Mouse (Mus musculus): ENCODE measurements around the gene Cacnb2. TPM values are rescaled to one million over a fixed set of nuclear protein-coding genes. Genes with fewer than 3 reads are reported as not detected.

The Cacnb2 gene
- polyA plus RNA-seq, 1 experiment from 2014 or later: 0.77 TPM

GRCm38 (mm10) chr2:14917585-14918247, 314.8 kb downstream of the Cacnb2 start:
- no peaks in the 10 kb centered on the region for H3K27me3 ChIP-seq (ENCODE audit: control insufficient read depth, insufficient read depth, low read length)
- no peak overlapping the region for H3K27ac ChIP-seq (replicated peaks; ENCODE audit: low read depth, low read length)
- 0 out of 2 replicates have a peak, but pooled peaks have one; percentile 48 for ATAC-seq (replicated peaks; ENCODE audit: insufficient number of reproducible peaks, low FRiP score, low TSS enrichment, low read depth)
- peak; percentile 13 for DNase-seq (ENCODE audit: low spot score)
- no peak overlapping the region for H3K4me3 ChIP-seq (ENCODE audit: low read depth, low read length)
- H3K9me3 ChIP-seq (replicated peaks; ENCODE audit: control insufficient read depth, low read length): no peaks in the 10 kb centered on the region
- no peak overlapping the region for H3K4me2 ChIP-seq (ENCODE audit: low read depth, low read length)
- no peaks in the 10 kb centered on the region for H3K4me1 ChIP-seq (ENCODE audit: control insufficient read depth, insufficient read depth, low read length)
- no peaks in the 10 kb centered on the region for H3K36me3 ChIP-seq (replicated peaks; ENCODE audit: control insufficient read depth, insufficient read depth, low read depth, low read length)
- 82% methylated on average over 3 of the region's 3 CpGs for WGBS
- no peak overlapping the region for H3K9ac ChIP-seq (replicated peaks; ENCODE audit: low read length)

GRCm38 (mm10) chr2:14929866-14930265, 327.0 kb downstream of the Cacnb2 start:
- Histone ChIP-seq H3K4me3 (ENCODE audit: low read depth, low read length) (no peak overlapping the region), H3K27ac (replicated peaks; ENCODE audit: low read depth, low read length) (no peak overlapping the region), H3K9me3 (replicated peaks; ENCODE audit: control insufficient read depth, low read length) (no peaks in the 10 kb centered on the region), H3K9ac (replicated peaks; ENCODE audit: low read length) (no peak overlapping the region), H3K36me3 (replicated peaks; ENCODE audit: control insufficient read depth, insufficient read depth, low read depth, low read length) (no peaks in the 10 kb centered on the region), H3K4me1 (ENCODE audit: control insufficient read depth, insufficient read depth, low read length) (no peaks in the 10 kb centered on the region), H3K4me2 (ENCODE audit: low read depth, low read length) (no peak overlapping the region), H3K27me3 (ENCODE audit: control insufficient read depth, insufficient read depth, low read length) (no peaks in the 10 kb centered on the region)
- ATAC-seq (replicated peaks; ENCODE audit: insufficient number of reproducible peaks, low FRiP score, low TSS enrichment, low read depth) (no peak), DNase-seq (ENCODE audit: low spot score) (no peak)
- 84% methylated on average over 3 of the region's 3 CpGs for WGBS

DNA sequence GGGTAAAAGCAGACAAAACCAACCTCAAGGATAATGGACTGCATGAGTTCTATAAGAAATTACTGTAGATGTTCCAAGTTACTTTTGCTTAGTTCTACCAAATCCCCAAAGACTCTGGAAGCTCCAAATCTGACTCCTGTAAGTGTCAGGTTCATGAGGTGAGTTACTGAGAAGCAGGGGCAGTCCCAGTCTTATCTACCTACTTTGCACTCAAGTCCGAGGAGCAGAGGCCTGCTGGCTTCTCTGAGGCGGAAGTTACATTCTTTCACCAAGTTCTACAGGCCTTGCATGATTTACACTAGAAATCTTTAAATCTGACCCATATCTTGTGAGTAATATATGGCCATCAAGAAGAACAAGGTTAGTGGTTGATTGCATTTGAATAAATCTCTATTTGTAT, 329.1 kb downstream of the Cacnb2 start:
- Histone ChIP-seq H3K4me2 (ENCODE audit: low read depth, low read length) (no peak overlapping the region), H3K27me3 (ENCODE audit: control insufficient read depth, insufficient read depth, low read length) (no peaks in the 10 kb centered on the region), H3K9me3 (replicated peaks; ENCODE audit: control insufficient read depth, low read length) (no peaks in the 10 kb centered on the region), H3K27ac (replicated peaks; ENCODE audit: low read depth, low read length) (no peak overlapping the region), H3K36me3 (replicated peaks; ENCODE audit: control insufficient read depth, insufficient read depth, low read depth, low read length) (no peaks in the 10 kb centered on the region), H3K4me1 (ENCODE audit: control insufficient read depth, insufficient read depth, low read length) (no peaks in the 10 kb centered on the region), H3K9ac (replicated peaks; ENCODE audit: low read length) (no peak overlapping the region), H3K4me3 (ENCODE audit: low read depth, low read length) (no peak overlapping the region)
- DNase-seq (ENCODE audit: low spot score) (no peak), ATAC-seq (replicated peaks; ENCODE audit: insufficient number of reproducible peaks, low FRiP score, low TSS enrichment, low read depth) (no peak)
- WGBS: 90% methylated on average over 2 of the region's 2 CpGs

GRCm38 (mm10) chr2:14936492-14936891, 333.6 kb downstream of the Cacnb2 start:
- Histone ChIP-seq H3K9ac (replicated peaks; ENCODE audit: low read length) (no peak overlapping the region), H3K36me3 (replicated peaks; ENCODE audit: control insufficient read depth, insufficient read depth, low read depth, low read length) (no peaks in the 10 kb centered on the region), H3K4me2 (ENCODE audit: low read depth, low read length) (no peak overlapping the region), H3K27ac (replicated peaks; ENCODE audit: low read depth, low read length) (no peak overlapping the region), H3K4me3 (ENCODE audit: low read depth, low read length) (no peak overlapping the region), H3K4me1 (ENCODE audit: control insufficient read depth, insufficient read depth, low read length) (no peaks in the 10 kb centered on the region), H3K9me3 (replicated peaks; ENCODE audit: control insufficient read depth, low read length) (no peaks in the 10 kb centered on the region), H3K27me3 (ENCODE audit: control insufficient read depth, insufficient read depth, low read length) (no peaks in the 10 kb centered on the region)
- 77% methylated on average over 8 of the region's 8 CpGs for WGBS
- DNase-seq (ENCODE audit: low spot score) (no peak), ATAC-seq (replicated peaks; ENCODE audit: insufficient number of reproducible peaks, low FRiP score, low TSS enrichment, low read depth) (no peak)

DNA sequence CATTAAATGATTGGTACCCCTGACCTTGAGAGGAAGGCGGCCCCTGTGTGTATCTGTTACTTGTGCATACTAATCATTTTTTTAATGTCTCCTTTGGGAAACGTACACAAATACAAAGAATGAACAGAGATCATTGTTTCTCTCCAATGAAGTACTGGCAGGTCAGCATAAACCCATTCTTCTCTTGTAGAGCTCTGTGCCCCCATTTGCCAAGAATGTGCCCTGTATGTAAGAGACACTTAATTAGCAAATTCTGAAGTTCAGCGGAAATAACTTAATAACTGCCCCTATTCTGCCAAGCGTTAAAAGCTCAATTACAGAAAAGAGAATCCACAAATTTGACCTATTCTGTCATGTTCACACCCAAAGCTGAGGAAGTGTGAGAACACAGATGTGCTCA, 339.4 kb downstream of the Cacnb2 start:
- DNase-seq (ENCODE audit: low spot score): no peak
- no peak overlapping the region for H3K4me2 ChIP-seq (ENCODE audit: low read depth, low read length)
- no peak overlapping the region for H3K4me3 ChIP-seq (ENCODE audit: low read depth, low read length)
- no peaks in the 10 kb centered on the region for H3K36me3 ChIP-seq (replicated peaks; ENCODE audit: control insufficient read depth, insufficient read depth, low read depth, low read length)
- H3K9me3 ChIP-seq (replicated peaks; ENCODE audit: control insufficient read depth, low read length): no peaks in the 10 kb centered on the region
- 78% methylated on average over 4 of the region's 4 CpGs for WGBS
- no peak overlapping the region for H3K27ac ChIP-seq (replicated peaks; ENCODE audit: low read depth, low read length)
- no peak overlapping the region for H3K9ac ChIP-seq (replicated peaks; ENCODE audit: low read length)
- ATAC-seq (replicated peaks; ENCODE audit: insufficient number of reproducible peaks, low FRiP score, low TSS enrichment, low read depth): no peak
- H3K27me3 ChIP-seq (ENCODE audit: control insufficient read depth, insufficient read depth, low read length): no peaks in the 10 kb centered on the region
- no peaks in the 10 kb centered on the region for H3K4me1 ChIP-seq (ENCODE audit: control insufficient read depth, insufficient read depth, low read length)

DNA sequence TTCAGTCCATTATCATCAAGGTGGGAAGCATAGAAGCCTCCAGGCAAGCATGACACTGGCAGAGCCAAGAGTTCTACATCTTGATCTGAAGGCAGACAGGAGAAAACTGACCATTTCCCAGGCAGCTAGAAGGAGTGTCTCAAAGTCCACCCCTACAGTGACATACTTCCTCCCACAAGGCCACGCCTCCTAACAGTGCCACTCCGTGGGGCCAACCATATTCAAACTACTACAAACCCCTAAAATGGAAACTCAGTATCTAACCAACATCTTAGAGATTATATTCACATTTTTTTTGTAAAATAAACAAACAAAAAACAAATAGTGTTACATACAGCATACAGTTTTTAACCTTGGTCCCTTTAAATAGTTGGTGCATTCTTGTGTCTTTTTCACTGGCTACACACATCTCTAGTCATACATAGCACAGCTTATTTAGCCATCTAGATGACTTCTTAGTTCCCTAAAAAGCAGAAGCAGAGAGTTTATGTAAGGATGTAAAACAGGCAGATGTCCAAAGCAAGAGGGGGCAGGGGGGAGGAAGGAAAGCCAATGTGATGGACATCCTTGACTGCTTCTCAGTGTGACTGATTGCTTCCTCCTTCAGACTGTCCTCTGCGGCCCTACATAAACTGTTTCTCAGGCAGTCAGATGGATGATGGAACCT, 340.9 kb downstream of the Cacnb2 start:
- DNase-seq (ENCODE audit: low spot score) (no peak), ATAC-seq (replicated peaks; ENCODE audit: insufficient number of reproducible peaks, low FRiP score, low TSS enrichment, low read depth) (no peak)
- H3K4me1 ChIP-seq (ENCODE audit: control insufficient read depth, insufficient read depth, low read length): no peaks in the 10 kb centered on the region
- H3K9me3 ChIP-seq (replicated peaks; ENCODE audit: control insufficient read depth, low read length): no peaks in the 10 kb centered on the region
- H3K4me2 ChIP-seq (ENCODE audit: low read depth, low read length): no peak overlapping the region
- no peaks in the 10 kb centered on the region for H3K27me3 ChIP-seq (ENCODE audit: control insufficient read depth, insufficient read depth, low read length)
- no peaks in the 10 kb centered on the region for H3K36me3 ChIP-seq (replicated peaks; ENCODE audit: control insufficient read depth, insufficient read depth, low read depth, low read length)
- 88% methylated on average over 3 of the region's 3 CpGs for WGBS
- H3K4me3 ChIP-seq (ENCODE audit: low read depth, low read length): no peak overlapping the region
- no peak overlapping the region for H3K27ac ChIP-seq (replicated peaks; ENCODE audit: low read depth, low read length)
- no peak overlapping the region for H3K9ac ChIP-seq (replicated peaks; ENCODE audit: low read length)

- H3K9me3 ChIP-seq (replicated peaks; ENCODE audit: control insufficient read depth, low read length): no peaks in the 10 kb centered on the region
- ATAC-seq (replicated peaks; ENCODE audit: insufficient number of reproducible peaks, low FRiP score, low TSS enrichment, low read depth) (no peak), DNase-seq (ENCODE audit: low spot score) (no peak)
- no peaks in the 10 kb centered on the region for H3K36me3 ChIP-seq (replicated peaks; ENCODE audit: control insufficient read depth, insufficient read depth, low read depth, low read length)
- no peak overlapping the region for H3K4me2 ChIP-seq (ENCODE audit: low read depth, low read length)
- no peak overlapping the region for H3K27ac ChIP-seq (replicated peaks; ENCODE audit: low read depth, low read length)
- no peaks in the 10 kb centered on the region for H3K27me3 ChIP-seq (ENCODE audit: control insufficient read depth, insufficient read depth, low read length)
- H3K4me3 ChIP-seq (ENCODE audit: low read depth, low read length): no peak overlapping the region
- H3K9ac ChIP-seq (replicated peaks; ENCODE audit: low read length): no peak overlapping the region
- WGBS: 68% methylated on average over 2 of the region's 2 CpGs
- H3K4me1 ChIP-seq (ENCODE audit: control insufficient read depth, insufficient read depth, low read length): no peaks in the 10 kb centered on the region
Observed at GRCm38 (mm10) chr2:14953090-14953489, 350.2 kb downstream of the Cacnb2 start.

DNA sequence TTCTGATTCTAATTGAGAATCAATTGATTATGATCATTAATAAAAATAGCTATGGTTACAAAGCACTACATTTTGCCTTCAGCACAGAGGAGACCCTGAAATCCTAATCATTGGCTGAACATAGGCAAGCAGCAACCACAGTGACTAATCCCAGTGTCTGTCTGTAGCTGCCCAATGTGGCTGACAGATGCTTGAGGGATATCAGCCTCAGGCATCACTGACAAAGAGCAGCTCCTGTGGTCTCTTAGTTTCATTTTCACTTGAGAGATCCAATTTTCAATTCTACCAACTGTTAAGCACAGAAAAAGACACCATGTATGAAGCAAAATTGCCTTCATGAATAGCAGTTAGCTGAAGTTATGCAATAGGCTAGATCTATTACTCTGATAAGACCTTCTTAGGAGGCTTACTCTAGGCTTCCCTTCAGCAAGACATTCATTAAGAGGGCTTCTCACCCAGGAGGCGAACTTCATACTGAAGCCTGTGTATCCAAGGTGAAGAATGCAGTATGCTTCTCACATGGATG, 358.1 kb downstream of the Cacnb2 start:
- ATAC-seq (replicated peaks; ENCODE audit: insufficient number of reproducible peaks, low FRiP score, low TSS enrichment, low read depth): no peak
- H3K4me3 ChIP-seq (ENCODE audit: low read depth, low read length): no peak overlapping the region
- no peaks in the 10 kb centered on the region for H3K36me3 ChIP-seq (replicated peaks; ENCODE audit: control insufficient read depth, insufficient read depth, low read depth, low read length)
- no peaks in the 10 kb centered on the region for H3K27me3 ChIP-seq (ENCODE audit: control insufficient read depth, insufficient read depth, low read length)
- H3K27ac ChIP-seq (replicated peaks; ENCODE audit: low read depth, low read length): no peak overlapping the region
- H3K4me2 ChIP-seq (ENCODE audit: low read depth, low read length): no peak overlapping the region
- H3K9me3 ChIP-seq (replicated peaks; ENCODE audit: control insufficient read depth, low read length): no peaks in the 10 kb centered on the region
- no peaks in the 10 kb centered on the region for H3K4me1 ChIP-seq (ENCODE audit: control insufficient read depth, insufficient read depth, low read length)
- no peak overlapping the region for H3K9ac ChIP-seq (replicated peaks; ENCODE audit: low read length)
- WGBS: 79% methylated on average over 1 of the region's 1 CpGs
- no peak for DNase-seq (ENCODE audit: low spot score)
